Mouse (Mus musculus) spleen, embryonic (tissue): ENCODE measurements around the gene Gm10563.

Experiments used
- CTCF ChIA-PET: fragments of 350-600 bp; sonication (Branson Sonifier 250); formaldehyde crosslinking; loops from one replicate; lab custom pipeline; 2022; lab: Charles Lee

Gene Gm10563

GRCm38 (mm10) chr4:155568632-155569370, 76.4 kb downstream of the Gm10563 start:
- CTCF ChIA-PET: no interaction called here

GRCm38 (mm10) chr4:155568170-155568569, 77.0 kb downstream of the Gm10563 start:
- CTCF ChIA-PET: no interaction called here

- CTCF ChIA-PET: interaction anchor here (0.5 kb wide), 1 partner anchor 13 kb away, joined by 3 read pairs; no protein-coding TSS in a partner anchor
These were observed 78.7 kb downstream of the Gm10563 start for GRCm38 (mm10) chr4:155566555-155566954.
